Mouse (Mus musculus) spleen, adult 2 months (tissue): Measurements from ENCODE around the gene Rnaset2b.
"Not testable (repeated sequence)": the region's sequence is repeated elsewhere in the genome, so short reads cannot be mapped to it uniquely, and the experiment has no call there.

Source experiments
- CTCF ChIP-seq: fragments of 200-500 bp; IDR thresholded peaks from 2 replicates; pipeline ENCODE4 v1.5.1; 2011; ENCODE audit warnings: mild to moderate bottlenecking, inconsistent platforms; ENCODE audit not compliant: insufficient read depth, insufficient read length, insufficient replicate concordance; ENCODE audit errors: extremely low read depth
- POLR2A ChIP-seq: fragments of 200-500 bp; IDR thresholded peaks from 2 replicates; pipeline ENCODE4 v1.6.1; 2011; ENCODE audit warnings: low read depth, low read length, inconsistent platforms

DNA sequence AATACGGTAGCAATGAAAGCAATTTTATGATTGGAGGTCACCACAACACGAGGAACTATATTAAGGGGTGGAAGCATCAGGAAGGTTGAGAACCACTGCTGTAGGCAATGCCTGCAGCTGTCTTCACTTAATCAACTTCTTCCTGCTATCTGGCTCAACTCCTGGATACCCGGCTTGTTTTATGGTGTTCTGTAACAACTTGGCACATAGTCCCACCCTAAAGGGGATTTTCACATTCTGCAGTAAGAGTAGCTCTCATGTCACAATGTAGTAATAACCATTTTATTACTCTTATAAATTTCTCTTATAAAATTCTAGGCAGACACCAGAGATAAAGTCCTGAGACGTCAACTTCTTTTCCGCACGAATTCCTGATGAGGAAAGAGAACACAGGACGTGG is 39.0 kb downstream of the Rnaset2b start:
- not testable (repeated sequence) for TF ChIP-seq CTCF, POLR2A
